Mouse (Mus musculus) spleen, adult 2 months (tissue): ENCODE results near the gene Rassf2. TPM values are rescaled to one million over a fixed set of nuclear protein-coding genes. Genes with fewer than 3 reads are reported as not detected.

ENCODE experiments used
- DNase-seq, 2 experiments: peaks; one replicate each; pipeline versions ENCODE4 v3.0.0 to v3.0.0-alpha.2; 2012 to 2021; ENCODE audit warnings: low spot score in 2 of 2, low read depth in 1 of 2
- H3K27ac ChIP-seq: fragments of 200-500 bp; 2 replicates; pipeline ENCODE4 v1.5.1; 2012; ENCODE audit warnings: low read length, inconsistent platforms; ENCODE audit not compliant: insufficient read depth
- H3K27me3 ChIP-seq: fragments of 200-500 bp; 2 replicates; pipeline ENCODE4 v1.6.1; 2012; ENCODE audit warnings: mild to moderate bottlenecking, moderate library complexity, low read length, inconsistent platforms; ENCODE audit not compliant: control insufficient read depth, insufficient read depth
- H3K36me3 ChIP-seq: fragments of 200-500 bp; 2 replicates; pipeline ENCODE4 v1.6.1; 2012; ENCODE audit warnings: mild to moderate bottlenecking, low read length, inconsistent platforms; ENCODE audit not compliant: control insufficient read depth, insufficient read depth
- H3K4me1 ChIP-seq: fragments of 200-500 bp; 2 replicates; pipeline ENCODE4 v1.6.1; 2011; ENCODE audit warnings: inconsistent platforms; ENCODE audit not compliant: control insufficient read depth, insufficient read depth, insufficient read length
- H3K4me3 ChIP-seq: fragments of 200-500 bp; 2 replicates; pipeline ENCODE4 v1.5.1; 2011; ENCODE audit warnings: mild to moderate bottlenecking, inconsistent platforms; ENCODE audit not compliant: insufficient read depth, insufficient read length; ENCODE audit errors: extremely low read depth
- CTCF ChIP-seq: fragments of 200-500 bp; IDR thresholded peaks from 2 replicates; pipeline ENCODE4 v1.5.1; 2011; ENCODE audit warnings: mild to moderate bottlenecking, inconsistent platforms; ENCODE audit not compliant: insufficient read depth, insufficient read length, insufficient replicate concordance; ENCODE audit errors: extremely low read depth
- POLR2A ChIP-seq: fragments of 200-500 bp; IDR thresholded peaks from 2 replicates; pipeline ENCODE4 v1.6.1; 2011; ENCODE audit warnings: low read depth, low read length, inconsistent platforms
- WGBS: fragments of 180-500 bp; shearing (Covaris S2); methylation state at CpG from one replicate; pipeline ENCODE4 v1.1.7; 2018; 5-methylcytosine and 5-hydroxymethylcytosine counted together
- polyA plus RNA-seq: library from polyadenylated mRNA; depleted of rRNA; stranded (reverse); fragments of >200 nt; gene quantifications from 2 replicates; pipeline ENCODE4 v1.2.3, GENCODE M21; 2012

The Rassf2 gene
- polyA plus RNA-seq, 1 experiment = 70.2 TPM

- WGBS = 77% methylated on average over 11 of the region's 11 CpGs
- H3K36me3 ChIP-seq = no peaks in the 10 kb centered on the region
- no peaks in the 10 kb centered on the region for H3K27me3 ChIP-seq
- H3K4me1 ChIP-seq = peaks cover 18% of the 10 kb centered on the region
- no peak for TF ChIP-seq POLR2A
- no peak for TF ChIP-seq CTCF
- H3K27ac ChIP-seq = no peak overlapping the region
- H3K4me3 ChIP-seq = no peak overlapping the region
- no peak for DNase-seq
Observed at GRCm38 (mm10) chr2:132048143-132048772, 18.2 kb upstream of the Rassf2 start.

GRCm38 (mm10) chr2:132047364-132047763, 17.3 kb upstream of the Rassf2 start:
- Histone ChIP-seq H3K36me3 (no peaks in the 10 kb centered on the region), H3K27ac (no peak overlapping the region), H3K27me3 (no peaks in the 10 kb centered on the region), H3K4me1 (peaks cover 13% of the 10 kb centered on the region), H3K4me3 (no peak overlapping the region)
- TF ChIP-seq CTCF = no peak
- no peak for TF ChIP-seq POLR2A
- 61% methylated on average over 4 of the region's 4 CpGs for WGBS
- DNase-seq = no peak

- H3K4me3 ChIP-seq = no peak overlapping the region
- peaks cover 11% of the 10 kb centered on the region for H3K4me1 ChIP-seq
- no peak for DNase-seq
- H3K36me3 ChIP-seq = no peaks in the 10 kb centered on the region
- 91% methylated on average over 4 of the region's 4 CpGs for WGBS
- TF ChIP-seq CTCF (no peak), POLR2A (no peak)
- no peak overlapping the region for H3K27ac ChIP-seq
- no peaks in the 10 kb centered on the region for H3K27me3 ChIP-seq
Observed at GRCm38 (mm10) chr2:132046659-132047058, 16.6 kb upstream of the Rassf2 start.

GRCm38 (mm10) chr2:132044320-132045274, 14.5 kb upstream of the Rassf2 start:
- no peaks in the 10 kb centered on the region for H3K27me3 ChIP-seq
- TF ChIP-seq POLR2A (no peak), CTCF (no peak)
- H3K4me3 ChIP-seq = no peak overlapping the region
- H3K36me3 ChIP-seq = no peaks in the 10 kb centered on the region
- H3K27ac ChIP-seq = no peak overlapping the region
- peaks cover 16% of the 10 kb centered on the region for H3K4me1 ChIP-seq
- DNase-seq = no peak
- 89% methylated on average over 15 of the region's 15 CpGs for WGBS

GRCm38 (mm10) chr2:132043101-132043621, 13.1 kb upstream of the Rassf2 start:
- no peak overlapping the region for H3K4me3 ChIP-seq
- DNase-seq = no peak

GRCm38 (mm10) chr2:132039894-132040293, 9.8 kb upstream of the Rassf2 start:
- TF ChIP-seq POLR2A (no peak), CTCF (no peak)
- no peaks in the 10 kb centered on the region for H3K36me3 ChIP-seq
- peak overlapping the region; percentile 79 for H3K27ac ChIP-seq
- no peaks in the 10 kb centered on the region for H3K27me3 ChIP-seq
- peaks cover 23% of the 10 kb centered on the region for H3K4me1 ChIP-seq
- DNase-seq = peak in 1 of 2 experiments; percentile 48
- H3K4me3 ChIP-seq = no peak overlapping the region
- WGBS = 10% methylated on average over 7 of the region's 7 CpGs

More at GRCm38 (mm10) chr2:132043101-132043621, 13.1 kb upstream of the Rassf2 start:
- Histone ChIP-seq H3K27me3 (no peaks in the 10 kb centered on the region), H3K4me1 (peaks cover 15% of the 10 kb centered on the region), H3K27ac (no peak overlapping the region), H3K36me3 (no peaks in the 10 kb centered on the region)
- no peak for TF ChIP-seq CTCF
- no peak for TF ChIP-seq POLR2A
- 85% methylated on average over 13 of the region's 13 CpGs for WGBS
